Mouse (Mus musculus) stomach, embryonic 16.5 days (tissue): ENCODE measurements at regions not wholly inside any gene's neighbourhood (a gene's known extent, or its start where the extent isn't known, plus 50 kb on each side); places are given as distances from the start of the nearest gene placed in this dataset.
A peak's percentile ranks its signal among the peaks of the same experiment; 100 is the strongest.

Source experiments
- ATAC-seq: fragments of 200-750 bp; cut with Nextera tagmentation; 2 replicates; pipeline ENCODE4 v1.8.0; 2017; ENCODE audit warnings: moderate number of reproducible peaks, moderate TSS enrichment; ENCODE audit not compliant: insufficient read depth, low FRiP score
- H3K27ac ChIP-seq: fragments of 300-500 bp; sonication (generic); 2 replicates; pipeline ENCODE4 v1.5.1; 2014; ENCODE audit warnings: low read length
- H3K27me3 ChIP-seq: fragments of 300-500 bp; sonication (generic); 2 replicates; pipeline ENCODE4 v1.6.1; 2014; ENCODE audit warnings: low read length, control low read depth, mixed read lengths; ENCODE audit not compliant: control insufficient read depth, insufficient read depth
- H3K36me3 ChIP-seq: fragments of 300-500 bp; sonication (generic); 2 replicates; pipeline ENCODE4 v1.6.1; 2014; ENCODE audit warnings: low read length; ENCODE audit not compliant: control insufficient read depth, insufficient read depth
- H3K4me1 ChIP-seq: fragments of 300-500 bp; sonication (generic); 2 replicates; pipeline ENCODE4 v1.6.1; 2014; ENCODE audit warnings: low read length, control low read depth, mixed read lengths; ENCODE audit not compliant: control insufficient read depth, insufficient read depth
- H3K4me2 ChIP-seq: fragments of 300-500 bp; sonication (generic); 2 replicates; pipeline ENCODE4 v1.6.1; 2014; ENCODE audit warnings: low read depth, low read length, mixed read lengths
- H3K4me3 ChIP-seq: fragments of 300-500 bp; sonication (generic); replicated peaks from 2 replicates; pipeline ENCODE4 v1.5.1; 2014; ENCODE audit warnings: mild to moderate bottlenecking, low read length
- H3K9ac ChIP-seq: fragments of 300-500 bp; sonication (generic); 2 replicates; pipeline ENCODE4 v1.6.1; 2014; ENCODE audit warnings: low read length
- H3K9me3 ChIP-seq: fragments of 300-500 bp; sonication (generic); replicated peaks from 2 replicates; pipeline ENCODE4 v1.6.1; 2016; ENCODE audit warnings: low read length, control low read depth; ENCODE audit not compliant: control insufficient read depth
- WGBS: fragments of 180-500 bp; shearing (Covaris S2); extraction: QIAGEN DNeasy Blood & Tissue Kit; methylation state at CpG from one replicate; pipeline ENCODE4 v1.1.7; 2014; 5-methylcytosine and 5-hydroxymethylcytosine counted together

- H3K27ac ChIP-seq: no peak overlapping the region
- no peaks in the 10 kb centered on the region for H3K36me3 ChIP-seq
- ATAC-seq: no peak
- H3K4me1 ChIP-seq: no peaks in the 10 kb centered on the region
- H3K4me2 ChIP-seq: no peak overlapping the region
- WGBS: 53% methylated on average over 2 of the region's 2 CpGs
- H3K4me3 ChIP-seq: no peak overlapping the region
- no peaks in the 10 kb centered on the region for H3K27me3 ChIP-seq
- no peak overlapping the region for H3K9ac ChIP-seq
- H3K9me3 ChIP-seq: no peaks in the 10 kb centered on the region
Measured at GRCm38 (mm10) chr14:23237376-23237775, 776.9 kb downstream of the Kcnma1 start.

- Histone ChIP-seq H3K9ac (no peak overlapping the region), H3K4me1 (no peaks in the 10 kb centered on the region), H3K4me2 (no peak overlapping the region), H3K9me3 (no peaks in the 10 kb centered on the region), H3K36me3 (no peaks in the 10 kb centered on the region), H3K27ac (no peak overlapping the region), H3K4me3 (no peak overlapping the region), H3K27me3 (no peaks in the 10 kb centered on the region)
- 51% methylated on average over 3 of the region's 3 CpGs for WGBS
- ATAC-seq: peak; percentile 37; the same call in 1 of the 2 replicates
Measured at GRCm38 (mm10) chr14:23198676-23199075, 815.6 kb downstream of the Kcnma1 start.

- Histone ChIP-seq H3K27ac (no peak overlapping the region), H3K4me2 (no peak overlapping the region), H3K4me1 (no peaks in the 10 kb centered on the region), H3K9me3 (no peaks in the 10 kb centered on the region), H3K9ac (no peak overlapping the region), H3K36me3 (no peaks in the 10 kb centered on the region), H3K4me3 (no peak overlapping the region), H3K27me3 (no peaks in the 10 kb centered on the region)
- ATAC-seq: no peak
- WGBS: 81% methylated on average over 7 of the region's 7 CpGs
Measured at GRCm38 (mm10) chr14:23194569-23195529, 819.4 kb downstream of the Kcnma1 start.

- Histone ChIP-seq H3K4me2 (no peak overlapping the region), H3K27ac (no peak overlapping the region), H3K27me3 (no peaks in the 10 kb centered on the region), H3K4me3 (no peak overlapping the region), H3K4me1 (no peaks in the 10 kb centered on the region), H3K9me3 (no peaks in the 10 kb centered on the region), H3K36me3 (no peaks in the 10 kb centered on the region), H3K9ac (no peak overlapping the region)
- ATAC-seq: no peak
- 56% methylated on average over 3 of the region's 3 CpGs for WGBS
Measured at GRCm38 (mm10) chr14:23192566-23192965, 821.7 kb downstream of the Kcnma1 start.

- H3K4me3 ChIP-seq: no peak overlapping the region
- WGBS: 45% methylated on average over 6 of the region's 6 CpGs
- no peaks in the 10 kb centered on the region for H3K9me3 ChIP-seq
- no peak for ATAC-seq
- no peaks in the 10 kb centered on the region for H3K4me1 ChIP-seq
- no peaks in the 10 kb centered on the region for H3K27me3 ChIP-seq
- H3K36me3 ChIP-seq: no peaks in the 10 kb centered on the region
- no peak overlapping the region for H3K9ac ChIP-seq
- H3K27ac ChIP-seq: no peak overlapping the region
- no peak overlapping the region for H3K4me2 ChIP-seq
Measured at GRCm38 (mm10) chr14:23185359-23185758, 828.9 kb downstream of the Kcnma1 start.

GRCm38 (mm10) chr14:23169346-23169745 lies 844.9 kb downstream of the Kcnma1 start:
- Histone ChIP-seq H3K9me3 (no peaks in the 10 kb centered on the region), H3K9ac (no peak overlapping the region), H3K36me3 (no peaks in the 10 kb centered on the region), H3K4me2 (no peak overlapping the region), H3K4me3 (no peak overlapping the region), H3K27me3 (no peaks in the 10 kb centered on the region), H3K4me1 (no peaks in the 10 kb centered on the region), H3K27ac (no peak overlapping the region)
- 74% methylated on average over 14 of the region's 14 CpGs for WGBS
- ATAC-seq: no peak

- 35% methylated on average over 1 of the region's 1 CpGs for WGBS
- no peak overlapping the region for H3K27ac ChIP-seq
- no peak overlapping the region for H3K4me3 ChIP-seq
- no peaks in the 10 kb centered on the region for H3K4me1 ChIP-seq
- H3K4me2 ChIP-seq: no peak overlapping the region
- H3K9ac ChIP-seq: no peak overlapping the region
- no peak for ATAC-seq
- no peaks in the 10 kb centered on the region for H3K36me3 ChIP-seq
- no peaks in the 10 kb centered on the region for H3K9me3 ChIP-seq
- H3K27me3 ChIP-seq: no peaks in the 10 kb centered on the region
Measured at GRCm38 (mm10) chr14:23160567-23160966, 853.7 kb downstream of the Kcnma1 start.

GRCm38 (mm10) chr14:23150431-23150830 lies 863.9 kb downstream of the Kcnma1 start:
- no peaks in the 10 kb centered on the region for H3K36me3 ChIP-seq
- no peaks in the 10 kb centered on the region for H3K9me3 ChIP-seq
- no peak for ATAC-seq
- H3K27me3 ChIP-seq: no peaks in the 10 kb centered on the region
- H3K27ac ChIP-seq: no peak overlapping the region
- H3K4me1 ChIP-seq: no peaks in the 10 kb centered on the region
- H3K4me3 ChIP-seq: no peak overlapping the region
- no peak overlapping the region for H3K4me2 ChIP-seq
- H3K9ac ChIP-seq: no peak overlapping the region

- no peaks in the 10 kb centered on the region for H3K27me3 ChIP-seq
- H3K36me3 ChIP-seq: no peaks in the 10 kb centered on the region
- no peak overlapping the region for H3K9ac ChIP-seq
- H3K9me3 ChIP-seq: no peaks in the 10 kb centered on the region
- H3K4me1 ChIP-seq: no peaks in the 10 kb centered on the region
- no peak overlapping the region for H3K4me3 ChIP-seq
- no peak overlapping the region for H3K4me2 ChIP-seq
- H3K27ac ChIP-seq: no peak overlapping the region
- no peak for ATAC-seq
- 72% methylated on average over 1 of the region's 1 CpGs for WGBS
Measured at GRCm38 (mm10) chr14:23146981-23147380, 867.3 kb downstream of the Kcnma1 start.
